25 mouse cellular contexts compared by ENCODE assay signal in the genomic region with DNA sequence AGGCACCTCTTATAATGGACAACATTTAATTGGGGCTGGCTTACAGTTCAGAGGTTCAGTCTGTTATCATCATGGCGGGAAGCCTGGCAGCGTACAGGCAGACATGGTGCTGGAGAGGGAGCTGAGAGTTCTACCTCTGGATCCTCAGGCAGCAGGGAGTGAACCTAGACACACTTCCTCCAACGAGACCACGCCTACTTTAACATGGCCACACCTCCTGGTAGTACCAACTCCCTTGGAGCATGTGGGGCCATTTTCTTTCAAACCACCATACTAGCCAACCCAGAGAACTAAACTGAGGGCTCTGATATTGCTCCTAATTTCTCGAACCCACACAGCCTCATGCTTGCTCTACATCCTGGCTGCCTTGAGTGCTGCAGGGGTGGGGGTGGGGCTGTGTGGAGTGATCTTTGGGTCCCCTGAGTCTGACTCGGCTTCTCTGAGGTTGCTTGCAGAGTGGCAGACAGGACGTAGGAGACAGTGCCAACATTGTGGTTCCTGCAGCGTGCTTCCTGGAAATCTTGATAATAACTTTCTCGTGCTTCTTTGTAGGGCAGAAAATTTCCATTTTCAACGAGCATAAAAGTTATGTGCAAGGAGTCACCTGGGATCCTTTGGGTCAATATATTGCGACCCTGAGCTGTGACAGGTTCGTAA. TPM values are rescaled to one million over a fixed set of nuclear protein-coding genes. Genes with fewer than 3 reads are reported as not detected.
DNase-seq lines count a peak whose midpoint lies in the region; ATAC-seq and TF ChIP-seq lines count a peak whose summit lies in the region.
"Had no signal": no experiment of that assay in that cellular context is flagged by ENCODE, and none has a peak within 500 bp of the region (broad histone marks: within the 10 kb centered on the region; RNA-seq: fewer than 3 reads in every experiment).

No protein-coding gene starts in this region.

- no peak overlapping the region for H3K4me3 ChIP-seq in liver, embryonic 14.5 days (ENCODE audit: insufficient read depth in 1 of 2, low read depth in 2 of 2, low read length in 2 of 2)
- no peak overlapping the region for H3K4me3 ChIP-seq in kidney, embryonic 15.5 days (replicated peaks)
- H3K4me3 ChIP-seq: embryonic facial prominence, embryonic 12.5 days; erythroblast, embryonic 14.5 days; forebrain, embryonic 15.5 days; heart, embryonic 10.5 days; midbrain, embryonic 12.5 days; neural tube, embryonic 13.5 days had no signal

- peak; percentile 27 for DNase-seq in 3T3-L1 (ENCODE audit: low read depth, low spot score)
- DNase-seq in 416B (ENCODE audit: low read depth): peak; percentile 83
- peak; percentile 57 for DNase-seq in MEL-GATA-1-ER (ENCODE audit: extremely low read depth, low read depth)
- no peak for DNase-seq in liver, embryonic 14.5 days (ENCODE audit: low read depth in 3 of 3, low spot score in 3 of 3)
- no peak for DNase-seq in lung, postnatal 25 days (ENCODE audit: low spot score)
- DNase-seq in adrenal gland, adult 18-20 months (ENCODE audit: low spot score in 2 of 2): no peak
- DNase-seq: adrenal gland, adult 8-10 months; cerebellum, adult 8-10 months; gastrocnemius, postnatal 25 days; heart, postnatal 14 days; kidney, adult 8-10 months; kidney, postnatal 4 days; lung, adult 18-20 months; lung, postnatal 14 days; right cerebral cortex, adult 18-20 months; thymus, postnatal 25 days had no signal

- H3K9me3 ChIP-seq in liver, embryonic 14.5 days (ENCODE audit: control insufficient read depth, low read length): no peaks in the 10 kb centered on the region
- H3K9me3 ChIP-seq in kidney, embryonic 15.5 days (replicated peaks): no peaks in the 10 kb centered on the region
- H3K9me3 ChIP-seq: embryonic facial prominence, embryonic 12.5 days; forebrain, embryonic 15.5 days; G1E; heart, embryonic 10.5 days; midbrain, embryonic 12.5 days; neural tube, embryonic 13.5 days had no signal

- H3K4me1 ChIP-seq in liver, embryonic 14.5 days (replicated peaks; ENCODE audit: control insufficient read depth in 2 of 2, insufficient read depth in 2 of 2, low read length in 1 of 2): peaks cover 0 to 4% of the 10 kb centered on the region in 2 experiments; a peak in 1 of 4 replicates
- peaks cover 3% of the 10 kb centered on the region for H3K4me1 ChIP-seq in kidney, embryonic 15.5 days
- H3K4me1 ChIP-seq: forebrain, embryonic 15.5 days; neural tube, embryonic 13.5 days had no signal

- whole genome bisulfite sequencing in liver, embryonic 14.5 days (ENCODE audit: insufficient replicate concordance): 63% methylated on average over 12 of the region's 12 CpGs
- 87% methylated on average over 12 of the region's 12 CpGs for WGBS in kidney, embryonic 15.5 days

- TF ChIP-seq EP300 in liver, embryonic 14.5 days (IDR thresholded peaks at IDR 0.05; ENCODE audit: low read depth): no peak

- H3K27me3 ChIP-seq in liver, embryonic 14.5 days (ENCODE audit: control insufficient read depth, insufficient read depth, low read length): no peaks in the 10 kb centered on the region
- no peaks in the 10 kb centered on the region for H3K27me3 ChIP-seq in kidney, embryonic 15.5 days
- H3K27me3 ChIP-seq: embryonic facial prominence, embryonic 12.5 days; forebrain, embryonic 15.5 days; midbrain, embryonic 12.5 days; neural tube, embryonic 13.5 days had no signal

- H3K36me3 ChIP-seq in liver, embryonic 14.5 days (replicated peaks; ENCODE audit: control insufficient read depth, insufficient read depth, low read depth): peaks cover 81% of the 10 kb centered on the region
- H3K36me3 ChIP-seq in kidney, embryonic 15.5 days: peaks cover 93% of the 10 kb centered on the region

- ATAC-seq in liver, embryonic 14.5 days (ENCODE audit: insufficient read depth): 0 out of 2 replicates have a peak, but pooled peaks have one; percentile 15
- ATAC-seq in kidney, embryonic 15.5 days (replicated peaks; ENCODE audit: low FRiP score): no peak
- ATAC-seq: forebrain, embryonic 15.5 days had no signal

- H3K9ac ChIP-seq in liver, embryonic 14.5 days (replicated peaks): no peak overlapping the region
- H3K9ac ChIP-seq in kidney, embryonic 15.5 days: no peak overlapping the region
- H3K9ac ChIP-seq: embryonic facial prominence, embryonic 12.5 days; forebrain, embryonic 15.5 days; hindbrain, embryonic 14.5 days; midbrain, embryonic 12.5 days; neural tube, embryonic 13.5 days had no signal

- no peak overlapping the region for H3K4me2 ChIP-seq in liver, embryonic 14.5 days (ENCODE audit: low read depth)
- H3K4me2 ChIP-seq in kidney, embryonic 15.5 days: no peak overlapping the region
- H3K4me2 ChIP-seq: embryonic facial prominence, embryonic 12.5 days; forebrain, embryonic 15.5 days; hindbrain, embryonic 14.5 days; midbrain, embryonic 12.5 days; neural tube, embryonic 13.5 days had no signal

- TF ChIP-seq CTCF in liver, embryonic 14.5 days (IDR thresholded peaks at IDR 0.05; ENCODE audit: low read depth): no peak

- no peak overlapping the region for H3K27ac ChIP-seq in liver, embryonic 14.5 days
- H3K27ac ChIP-seq in kidney, embryonic 15.5 days: no peak overlapping the region
- H3K27ac ChIP-seq: embryonic facial prominence, embryonic 12.5 days; forebrain, embryonic 15.5 days; heart, embryonic 10.5 days; hindbrain, embryonic 14.5 days; midbrain, embryonic 12.5 days; neural tube, embryonic 13.5 days had no signal

RNA-seq across cellular contexts. Expression of gene Chaf1b, which starts 7.4 kb away (rescaled TPM):
- polyA plus RNA-seq in liver, embryonic 14.5 days (2012; rRNA removed): 22.8 and 24.3 TPM in 2 replicates
- polyA plus RNA-seq in liver, embryonic 14.5 days (2014; fragmentation: Nextera tagmentation; extraction: Ambion mirVana): 55.0 and 56.2 TPM in 2 replicates
- 74.8 and 78.9 TPM in 2 replicates for polyA plus RNA-seq in kidney, embryonic 15.5 days (2015; fragmentation: Nextera tagmentation; extraction: Ambion mirVana)
- total RNA-seq in adrenal gland, adult 18-20 months (2021): 1 to 10 TPM; 1.5 to 2.1 TPM

RNA-seq across cellular contexts. Expression of gene Morc3, which starts 59.2 kb away (rescaled TPM):
- polyA plus RNA-seq in liver, embryonic 14.5 days (2012; rRNA removed): 6.2 and 11.8 TPM in 2 replicates
- 14.5 and 16.4 TPM in 2 replicates for polyA plus RNA-seq in liver, embryonic 14.5 days (2014; fragmentation: Nextera tagmentation; extraction: Ambion mirVana)
- 33.1 and 33.8 TPM in 2 replicates for polyA plus RNA-seq in kidney, embryonic 15.5 days (2015; fragmentation: Nextera tagmentation; extraction: Ambion mirVana)
- total RNA-seq in adrenal gland, adult 18-20 months (2021): 10 to 100 TPM; 25.1 to 30.3 TPM

Comparison
In these comparisons a context has a peak if more than half of its experiments do, and no peak if none do; other contexts are left out.
1. DNase-seq: peak in 3T3-L1 (single experiment), 416B (single experiment) and MEL-GATA-1-ER (single experiment); none in liver, embryonic 14.5 days (0 of 3), lung, postnatal 25 days (single experiment) and adrenal gland, adult 18-20 months (0 of 2).